Mouse (Mus musculus) midbrain, postnatal 0 days (tissue): ENCODE results near the gene Arih2. TPM values are rescaled to one million over a fixed set of nuclear protein-coding genes. Genes with fewer than 3 reads are reported as not detected.

Experiments
- ATAC-seq: fragments of 200-750 bp; cut with Nextera tagmentation; 2 replicates; pipeline ENCODE4 v1.8.0; 2017; ENCODE audit warnings: moderate number of reproducible peaks, mild to moderate bottlenecking, moderate TSS enrichment, moderate library complexity; ENCODE audit not compliant: low FRiP score
- DNase-seq: peaks from one replicate; pipeline ENCODE4 v3.0.0-alpha.2; 2015; ENCODE audit warnings: low spot score
- H3K27ac ChIP-seq: fragments of 300-500 bp; sonication (generic); 2 replicates; pipeline ENCODE4 v1.5.1; 2014; ENCODE audit warnings: low read depth, mild to moderate bottlenecking, low read length, mixed read lengths
- H3K27me3 ChIP-seq: fragments of 300-500 bp; sonication (generic); 2 replicates; pipeline ENCODE4 v1.6.1; 2014; ENCODE audit warnings: low read length, control low read depth, mixed read lengths; ENCODE audit not compliant: insufficient read depth
- H3K36me3 ChIP-seq: fragments of 300-500 bp; sonication (generic); 2 replicates; pipeline ENCODE4 v1.6.1; 2014; ENCODE audit warnings: low read length, control low read depth, mixed read lengths; ENCODE audit not compliant: insufficient read depth
- H3K4me1 ChIP-seq: fragments of 300-500 bp; sonication (generic); 2 replicates; pipeline ENCODE4 v1.6.1; 2014; ENCODE audit warnings: mild to moderate bottlenecking, control low read depth, antibody characterized with exemption, low read length, mixed read lengths; ENCODE audit not compliant: insufficient read depth
- H3K4me2 ChIP-seq: fragments of 300-500 bp; sonication (generic); 2 replicates; pipeline ENCODE4 v1.6.1; 2014; ENCODE audit warnings: low read depth, mild to moderate bottlenecking, low read length, mixed read lengths; ENCODE audit not compliant: poor library complexity, severe bottlenecking
- H3K4me3 ChIP-seq: fragments of 300-500 bp; sonication (generic); 2 replicates; pipeline ENCODE4 v1.5.1; 2014; ENCODE audit warnings: low read depth, mild to moderate bottlenecking, low read length, moderate library complexity
- H3K9ac ChIP-seq: fragments of 300-500 bp; sonication (generic); replicated peaks from 2 replicates; pipeline ENCODE4 v1.6.1; 2014; ENCODE audit warnings: mild to moderate bottlenecking, low read length, moderate library complexity, mixed read lengths; ENCODE audit not compliant: poor library complexity, severe bottlenecking
- H3K9me3 ChIP-seq: fragments of 300-500 bp; sonication (generic); 2 replicates; pipeline ENCODE4 v1.6.1; 2016; ENCODE audit warnings: low read length, control low read depth
- CTCF ChIP-seq: IDR thresholded peaks from 2 replicates; pipeline ENCODE4 v1.5.1; 2016; ENCODE audit warnings: antibody characterized with exemption, mild to moderate bottlenecking
- WGBS: fragments of 180-500 bp; shearing (Covaris S2); extraction: QIAGEN DNeasy Blood & Tissue Kit; methylation state at CpG from one replicate; pipeline ENCODE4 v1.1.7; 2014; 5-methylcytosine and 5-hydroxymethylcytosine counted together
- polyA plus RNA-seq: library from polyadenylated mRNA; unstranded; fragments of >200 nt; fragmentation: Nextera tagmentation; extraction: Ambion mirVana; gene quantifications from 2 replicates; pipeline ENCODE4 v1.2.1, GENCODE M21; 2015
- total RNA-seq: library from RNA; depleted of rRNA; stranded (reverse); fragments of >200 nt; gene quantifications from 2 replicates; pipeline ENCODE4 v1.2.3, GENCODE M21; 2014

Gene Arih2
- total and polyA plus RNA-seq, 2 experiments from 2014 or later, result 36.7 to 43.1 TPM

DNA sequence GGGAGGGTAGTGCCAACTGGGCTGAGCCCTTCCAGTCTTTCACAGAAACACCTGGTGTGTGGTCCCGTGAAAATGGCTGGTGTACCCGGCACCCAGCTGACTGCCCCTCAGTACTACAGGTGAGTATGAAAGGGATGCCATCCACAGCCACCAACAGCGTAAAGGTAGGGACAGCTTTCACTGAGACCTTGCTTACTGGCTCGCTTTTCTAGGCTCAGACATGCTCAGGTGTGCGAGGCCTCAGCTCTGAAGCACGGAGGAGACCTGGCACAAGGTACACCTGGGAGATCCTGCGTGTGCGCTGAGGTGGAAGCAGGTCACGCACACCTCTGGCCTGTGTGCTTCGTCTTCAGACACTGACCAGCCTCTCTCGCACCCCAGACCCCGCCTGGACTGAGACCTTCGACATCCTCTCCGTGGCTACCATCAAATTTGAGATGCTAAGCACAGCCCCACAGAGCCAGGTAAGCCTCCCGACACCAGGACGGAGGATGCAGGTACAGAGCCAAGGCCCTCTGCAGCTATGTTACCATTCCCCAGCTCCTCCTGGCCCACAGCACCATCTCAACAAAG, 77.7 kb downstream of the Arih2 start:
- Histone ChIP-seq H3K9ac (no peak overlapping the region), H3K36me3 (peaks cover 46% of the 10 kb centered on the region), H3K27ac (no peak overlapping the region), H3K4me3 (no peak overlapping the region), H3K27me3 (no peaks in the 10 kb centered on the region), H3K4me2 (no peak overlapping the region), H3K4me1 (peaks cover 22% of the 10 kb centered on the region), H3K9me3 (no peaks in the 10 kb centered on the region)
- no peak for ATAC-seq
- no peak for DNase-seq
- TF ChIP-seq CTCF, result no peak
- WGBS, result 95% methylated on average over 16 of the region's 16 CpGs

DNA sequence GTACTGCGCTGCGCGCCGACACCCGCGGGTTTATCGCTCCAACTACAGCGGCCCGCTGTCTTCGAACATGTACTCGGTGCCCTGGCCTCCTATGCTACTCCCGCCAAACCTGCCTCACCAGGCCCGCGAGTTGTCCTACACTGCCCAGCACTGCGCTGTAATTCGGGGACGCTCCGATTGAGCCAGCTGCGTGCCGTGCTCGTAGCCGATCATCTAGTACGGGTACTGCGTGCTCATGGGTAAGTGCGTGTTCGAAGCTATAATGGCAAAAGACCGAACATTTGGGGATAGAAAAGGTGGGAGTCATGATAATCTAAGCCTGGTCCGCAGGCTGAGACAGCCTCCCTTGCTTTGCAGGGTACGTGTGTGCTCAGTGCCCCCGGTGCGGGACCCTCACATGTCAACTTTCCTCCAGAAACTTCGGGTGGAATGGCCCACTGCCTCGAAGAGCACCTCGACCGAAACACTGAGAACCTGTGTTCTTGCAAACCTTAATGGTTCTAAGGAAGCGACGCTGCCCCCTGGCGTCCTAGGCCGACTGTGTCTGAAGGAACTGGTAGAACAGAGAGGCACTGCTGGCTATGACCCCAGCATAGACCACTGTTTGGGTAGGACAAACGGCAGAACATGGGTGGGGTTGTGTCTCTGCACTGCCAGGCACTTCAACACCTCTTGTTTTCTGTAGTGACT, 78.8 kb downstream of the Arih2 start:
- Histone ChIP-seq H3K36me3 (peaks cover 41% of the 10 kb centered on the region), H3K4me1 (peaks cover 17% of the 10 kb centered on the region)

GRCm38 (mm10) chr9:108569381-108570206, 79.6 kb downstream of the Arih2 start, which contains the start of gene Dalrd3:
Dalrd3 (plus strand) TSS chr9:108569886.
- Histone ChIP-seq H3K9me3 (no peaks in the 10 kb centered on the region), H3K9ac (peak within 1 kb of the TSS; percentile 60), H3K27me3 (no peaks in the 10 kb centered on the region), H3K4me2 (peak within 1 kb of the TSS; percentile 99), H3K36me3 (peaks cover 43% of the 10 kb centered on the region), H3K27ac (peak within 1 kb of the TSS; percentile 64), H3K4me3 (peak within 1 kb of the TSS; percentile 57), H3K4me1 (peaks cover 15% of the 10 kb centered on the region)
- peak; percentile 29 for ATAC-seq
- 6% methylated on average over 42 of the region's 42 CpGs for WGBS
- DNase-seq, result peak; percentile 97
- TF ChIP-seq CTCF, result no peak

More for the DNA sequence above, 78.8 kb downstream of the Arih2 start:
- DNase-seq, result peak; percentile 85
- H3K27ac ChIP-seq, result peak overlapping the region; percentile 64
- ATAC-seq, result no peak
- H3K9ac ChIP-seq, result peak overlapping the region; percentile 60
- peak; percentile 73 for TF ChIP-seq CTCF
- no peaks in the 10 kb centered on the region for H3K27me3 ChIP-seq
- peak overlapping the region; percentile 99 for H3K4me2 ChIP-seq
- 2% methylated on average over 39 of the region's 40 CpGs for WGBS
- H3K4me3 ChIP-seq, result peak overlapping the region; percentile 57
- no peaks in the 10 kb centered on the region for H3K9me3 ChIP-seq

GRCm38 (mm10) chr9:108568511-108568921, 80.7 kb downstream of the Arih2 start:
- no peak for TF ChIP-seq CTCF
- DNase-seq (no peak), ATAC-seq (no peak)
- Histone ChIP-seq H3K4me2 (peak overlapping the region; percentile 99), H3K9ac (no peak overlapping the region), H3K36me3 (peaks cover 47% of the 10 kb centered on the region), H3K4me1 (peaks cover 15% of the 10 kb centered on the region; the same call in 1 of the 2 replicates), H3K27ac (no peak overlapping the region; the same call in 1 of the 2 replicates), H3K27me3 (no peaks in the 10 kb centered on the region), H3K4me3 (peak overlapping the region; percentile 70; the same call in 1 of the 2 replicates), H3K9me3 (no peaks in the 10 kb centered on the region)
- WGBS, result 77% methylated on average over 17 of the region's 17 CpGs

DNA sequence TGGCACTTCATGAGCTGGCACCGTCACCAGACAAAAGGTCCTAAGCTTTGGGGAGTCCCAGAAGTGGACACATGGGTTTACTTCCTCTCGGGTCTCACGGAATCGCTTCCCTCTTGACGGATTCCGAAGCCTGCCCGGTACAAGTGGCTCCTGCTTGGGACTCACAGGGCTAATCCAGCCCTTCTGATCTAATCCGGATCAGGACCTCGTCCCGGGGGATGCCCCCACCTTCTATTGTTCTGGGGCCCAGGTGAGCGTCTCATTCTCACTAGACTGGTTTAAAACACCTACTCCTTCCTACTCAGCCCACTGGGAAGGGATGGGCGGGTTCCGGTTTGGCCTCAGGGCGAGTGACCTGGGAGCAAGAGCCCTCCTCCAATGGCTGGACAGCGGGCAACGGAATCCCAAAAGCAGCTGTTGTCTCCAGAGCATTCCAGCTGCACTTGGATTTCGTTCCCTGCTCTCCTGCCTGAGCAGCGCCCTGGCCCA, 81.2 kb downstream of the Arih2 start:
- H3K4me1 ChIP-seq, result peaks cover 15% of the 10 kb centered on the region; the same call in 1 of the 2 replicates
- no peak for TF ChIP-seq CTCF
- DNase-seq (no peak), ATAC-seq (no peak)
- 8% methylated on average over 18 of the region's 18 CpGs for WGBS
- peak overlapping the region; percentile 79 for H3K9ac ChIP-seq
- H3K27ac ChIP-seq, result peak overlapping the region; percentile 98
- peaks cover 42% of the 10 kb centered on the region for H3K36me3 ChIP-seq
- no peaks in the 10 kb centered on the region for H3K9me3 ChIP-seq
- peak overlapping the region; percentile 70 for H3K4me3 ChIP-seq
- H3K27me3 ChIP-seq, result no peaks in the 10 kb centered on the region
- peak overlapping the region; percentile 99 for H3K4me2 ChIP-seq
